Mouse (Mus musculus): ENCODE results near the gene Galnt17.

Galnt17 gene

DNA sequence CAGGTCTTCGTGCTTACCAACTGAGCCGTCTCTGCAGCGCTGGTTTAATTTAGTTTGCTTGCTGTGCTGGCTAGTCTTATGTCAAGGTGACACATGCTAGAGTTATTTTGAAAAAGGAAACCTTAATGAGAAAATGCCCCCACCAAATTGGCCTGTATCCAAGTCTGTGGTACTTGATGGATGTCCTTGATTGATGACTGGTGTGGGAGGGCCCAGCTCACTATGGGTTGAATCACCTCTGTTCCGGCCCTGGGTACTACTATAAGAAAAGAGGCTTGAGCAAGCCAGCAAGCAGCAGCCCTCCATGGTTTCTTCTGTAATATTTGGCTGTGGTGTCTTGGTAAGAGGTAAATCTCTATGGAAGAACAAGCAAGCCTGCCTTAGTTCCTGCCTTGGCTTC is 165.7 kb downstream of the Galnt17 start:
- DNase-seq (ENCODE audit: low read depth in 2 of 2, low spot score in 2 of 2) = no peak

DNA sequence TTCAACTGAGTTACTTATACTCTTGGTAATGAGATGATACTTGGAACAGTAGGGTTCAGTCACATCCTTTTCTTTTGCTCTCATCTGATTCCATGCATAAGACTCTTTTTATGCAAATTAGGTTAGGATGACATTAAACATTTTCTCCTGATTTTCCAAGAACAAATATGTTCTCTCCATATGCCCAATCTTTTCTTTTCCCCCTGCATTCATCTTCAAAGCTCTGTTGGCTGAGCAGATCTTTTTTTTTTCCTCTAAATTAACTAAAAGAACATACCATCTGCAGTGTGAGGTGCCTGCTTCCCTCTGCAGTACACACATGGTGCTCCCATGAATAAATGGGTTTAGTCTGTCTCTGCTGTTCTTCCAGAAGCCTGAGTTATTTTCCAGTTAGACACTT is 173.5 kb downstream of the Galnt17 start:
- no peak for DNase-seq (ENCODE audit: low read depth in 2 of 2, low spot score in 2 of 2)

DNA sequence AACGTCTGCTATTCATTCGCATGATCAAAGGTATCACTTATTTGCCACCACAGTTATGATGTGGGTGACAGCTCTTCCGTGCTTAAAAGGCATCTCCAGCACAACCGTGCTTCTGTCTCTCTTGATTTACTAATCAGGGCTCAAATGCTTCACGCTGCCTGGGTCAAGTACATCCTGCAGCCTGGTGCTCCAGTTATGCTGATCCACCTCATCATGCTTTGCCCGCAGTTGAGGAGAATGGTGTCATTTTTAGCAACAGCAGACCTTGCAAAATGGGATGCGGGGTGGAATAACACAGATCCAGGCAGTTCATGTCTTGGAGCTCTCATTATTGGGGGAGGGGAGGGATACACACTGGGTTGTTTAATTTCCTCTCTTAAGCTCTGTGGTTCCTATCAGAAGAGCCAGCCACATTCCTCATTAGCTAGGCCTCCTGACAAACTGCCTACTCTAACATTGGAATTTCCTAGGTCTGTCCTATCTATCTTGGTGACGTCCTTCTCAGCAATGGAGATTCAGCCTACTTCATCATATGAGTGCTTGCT is 187.9 kb downstream of the Galnt17 start:
- no peak for DNase-seq (ENCODE audit: low read depth in 2 of 2, low spot score in 2 of 2)

DNA sequence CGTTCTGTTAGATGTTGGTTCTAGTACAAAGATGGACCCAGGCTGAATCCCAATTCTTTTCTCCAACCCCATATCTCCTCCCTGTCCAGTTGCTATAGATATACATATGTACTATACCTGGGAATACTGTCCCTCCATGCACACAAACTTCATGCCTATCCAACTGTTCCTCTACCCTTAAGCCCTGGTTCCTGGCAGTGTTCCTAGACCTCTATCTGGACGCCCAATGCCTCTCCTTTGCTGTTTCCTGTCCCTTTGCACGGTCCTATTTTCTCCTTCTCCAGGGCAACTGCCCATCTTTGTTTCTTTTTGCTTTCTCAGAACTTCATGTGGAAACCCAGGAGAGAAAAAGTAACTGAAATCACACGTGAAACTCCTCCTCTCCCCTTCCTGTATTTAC is 188.4 kb downstream of the Galnt17 start:
- no peak for DNase-seq (ENCODE audit: low read depth in 2 of 2, low spot score in 2 of 2)

DNA sequence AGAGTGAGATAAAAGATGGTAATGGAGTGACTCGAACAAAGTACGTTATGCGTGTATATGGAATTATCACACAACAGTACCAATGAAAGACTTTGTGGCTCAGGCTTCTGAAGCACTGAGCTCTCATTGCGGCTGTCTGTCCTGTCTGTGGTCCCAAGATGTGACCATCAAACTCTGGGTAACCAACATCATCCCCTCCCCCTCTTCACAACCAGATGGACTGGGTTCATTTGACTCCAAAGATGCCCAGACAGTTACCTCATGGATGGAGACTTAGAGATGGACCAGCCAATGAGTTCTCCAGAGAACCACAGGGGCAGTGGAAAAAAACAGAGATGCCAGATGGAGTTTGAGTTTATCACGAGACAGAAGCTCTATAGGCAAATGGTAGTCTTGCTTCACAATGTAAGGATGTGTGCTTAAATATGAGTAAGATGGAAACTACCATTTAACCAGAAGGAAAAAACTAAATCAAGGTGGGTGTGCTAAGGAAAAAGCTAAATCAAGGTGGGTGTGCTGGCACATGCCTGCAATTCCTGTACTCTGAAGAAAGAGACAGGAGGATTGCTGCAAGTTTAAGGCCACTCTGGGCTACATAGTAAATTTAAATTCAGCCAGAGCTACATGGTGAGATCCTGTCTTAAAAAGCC is 190.8 kb downstream of the Galnt17 start:
- DNase-seq (ENCODE audit: low read depth in 2 of 2, low spot score in 2 of 2) = no peak

DNA sequence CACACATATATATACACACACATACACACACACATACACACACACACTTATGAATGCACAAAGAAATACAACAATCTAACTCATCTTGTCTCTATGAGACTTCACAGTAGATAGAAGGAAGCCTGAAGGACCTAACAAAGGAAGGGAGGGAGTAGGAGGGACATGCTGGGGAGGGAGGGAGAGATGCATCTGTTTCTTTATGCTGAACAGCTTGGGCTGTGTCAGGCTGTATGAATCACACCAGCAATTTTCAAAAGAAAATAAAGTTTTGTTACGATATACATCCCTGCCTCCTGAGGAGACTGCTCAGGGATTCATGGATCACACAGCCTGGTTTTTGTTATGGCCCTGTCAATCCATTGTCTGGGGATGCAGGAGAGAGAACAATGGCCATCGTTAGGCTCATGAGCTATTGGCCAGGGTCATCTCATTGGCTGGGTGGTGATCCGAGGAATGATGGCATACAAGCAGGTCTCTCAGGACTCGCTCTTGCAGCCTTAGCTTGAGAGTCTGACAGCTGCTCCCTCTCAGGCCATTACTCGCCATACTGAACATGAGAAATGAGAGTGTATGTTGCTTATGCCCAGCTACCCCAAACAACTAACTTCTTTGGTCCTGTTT is 194.3 kb downstream of the Galnt17 start:
- no peak for DNase-seq (ENCODE audit: low read depth in 2 of 2, low spot score in 2 of 2)

DNA sequence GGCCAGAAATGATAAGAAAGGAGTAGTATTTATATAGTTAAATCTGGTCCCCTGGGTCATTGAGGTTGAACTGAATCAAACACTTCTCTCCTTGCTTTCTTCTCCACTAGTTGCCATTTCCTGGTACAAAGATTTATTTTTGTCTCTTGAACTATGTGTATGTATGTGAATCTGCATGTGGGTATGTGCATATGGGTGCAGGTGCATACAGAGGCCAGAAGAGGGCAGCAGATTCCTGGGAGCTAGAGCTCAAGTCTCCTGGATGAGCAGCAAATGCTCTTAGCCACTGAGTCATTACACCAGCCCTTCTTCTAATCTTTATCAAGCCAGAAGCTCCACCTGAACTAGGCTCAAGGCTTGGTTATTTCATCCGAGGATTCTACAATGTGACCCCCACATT is 201.1 kb downstream of the Galnt17 start:
- no peak for DNase-seq (ENCODE audit: low read depth in 2 of 2, low spot score in 2 of 2)

DNA sequence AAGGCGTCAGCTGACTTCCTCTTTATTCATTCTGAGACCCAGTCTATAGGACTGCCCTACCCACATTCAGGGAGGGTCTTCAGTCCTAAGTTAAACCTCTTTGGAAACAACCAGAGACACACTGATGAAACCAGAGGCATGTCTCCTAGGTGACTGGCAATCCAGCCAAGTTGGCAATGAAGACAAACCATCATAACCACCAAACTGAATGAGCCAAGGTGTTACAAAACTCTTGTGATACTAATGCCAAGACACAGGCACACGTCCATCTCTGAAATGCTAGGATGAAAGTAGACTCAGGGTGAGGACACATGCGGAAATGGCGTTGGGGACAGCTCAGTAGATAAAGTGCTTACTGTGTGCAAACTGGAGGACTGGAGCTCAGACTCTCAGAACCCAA is 211.5 kb downstream of the Galnt17 start:
- no peak for DNase-seq (ENCODE audit: low read depth in 2 of 2, low spot score in 2 of 2)

DNA sequence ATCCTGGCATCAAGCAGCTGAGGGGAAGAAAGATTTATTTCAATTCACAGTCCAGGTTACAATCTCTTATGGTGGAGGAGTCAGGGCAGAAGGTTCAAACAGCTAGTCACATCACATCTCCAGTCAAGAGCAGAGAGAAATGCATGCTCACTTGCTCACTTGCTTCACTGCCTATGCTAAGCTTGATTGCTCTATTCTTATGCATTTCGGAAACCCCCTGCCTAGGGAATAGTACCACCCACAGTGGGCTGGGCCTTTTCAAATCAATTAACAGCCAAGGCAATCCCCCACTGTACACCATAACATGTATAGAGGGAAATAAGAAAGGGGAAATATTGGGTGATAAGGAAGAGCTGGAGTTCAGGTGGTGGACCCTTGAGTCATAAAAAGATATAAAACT is 212.7 kb downstream of the Galnt17 start:
- DNase-seq (ENCODE audit: low read depth in 2 of 2, low spot score in 2 of 2) = no peak

DNA sequence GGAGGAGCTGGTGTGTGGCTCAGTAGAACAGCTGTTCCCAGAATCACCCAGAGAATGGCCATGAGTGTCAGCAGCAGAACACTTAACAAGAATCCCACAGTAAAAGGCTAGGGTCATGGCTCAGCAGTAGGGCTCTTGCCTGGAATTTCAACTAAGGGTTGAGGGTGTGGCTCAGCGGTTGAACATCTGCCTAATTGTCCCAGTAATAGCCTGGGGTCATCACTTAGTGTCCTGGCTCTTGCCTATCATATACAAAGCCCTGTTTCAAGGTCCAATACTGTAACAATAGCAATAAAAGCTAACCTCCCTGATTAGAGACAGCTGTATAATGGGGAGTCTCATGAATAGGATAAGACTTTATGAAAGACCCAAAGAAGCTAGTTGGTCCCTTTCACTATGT is 213.5 kb downstream of the Galnt17 start:
- DNase-seq (ENCODE audit: low read depth in 2 of 2, low spot score in 2 of 2) = no peak

DNA sequence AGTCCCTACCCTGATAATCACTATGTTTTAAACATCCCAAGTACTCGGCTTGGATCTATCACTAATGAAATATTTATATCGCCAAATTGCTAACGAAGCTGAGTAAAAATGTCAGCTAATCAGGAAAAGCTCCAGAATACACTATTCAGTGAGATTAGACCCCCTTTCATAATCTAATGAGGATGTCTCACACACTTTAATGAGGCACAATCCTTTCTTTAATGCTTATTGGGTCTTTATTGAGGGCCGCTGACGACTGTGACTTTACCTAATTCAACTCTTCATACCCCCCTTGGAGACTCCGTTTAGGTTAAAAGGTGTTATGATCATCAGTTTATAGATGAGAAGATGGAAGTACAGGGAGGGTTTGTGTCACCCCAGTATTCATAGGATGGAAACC is 214.2 kb downstream of the Galnt17 start:
- no peak for DNase-seq (ENCODE audit: low read depth in 2 of 2, low spot score in 2 of 2)

DNA sequence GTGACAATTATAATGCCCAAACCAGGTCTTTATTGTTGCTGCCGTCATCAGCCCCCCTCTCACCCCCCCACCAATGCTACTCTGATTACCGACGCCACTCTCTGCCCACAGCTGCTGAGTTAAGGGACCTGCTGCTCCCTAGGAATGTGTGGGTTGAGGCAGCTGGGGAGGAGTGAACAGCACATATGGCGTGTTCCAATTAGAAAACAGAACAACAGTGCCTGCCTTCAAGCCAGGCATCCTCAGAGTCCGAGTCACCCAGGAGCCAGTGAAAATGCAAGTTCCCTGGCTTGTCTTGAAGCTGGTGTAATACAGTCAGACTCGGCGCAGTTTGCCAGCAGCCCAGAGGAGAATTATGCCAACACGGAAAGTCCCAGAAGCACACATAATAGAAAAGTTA is 218.4 kb downstream of the Galnt17 start:
- no peak for DNase-seq (ENCODE audit: low read depth in 2 of 2, low spot score in 2 of 2)

DNA sequence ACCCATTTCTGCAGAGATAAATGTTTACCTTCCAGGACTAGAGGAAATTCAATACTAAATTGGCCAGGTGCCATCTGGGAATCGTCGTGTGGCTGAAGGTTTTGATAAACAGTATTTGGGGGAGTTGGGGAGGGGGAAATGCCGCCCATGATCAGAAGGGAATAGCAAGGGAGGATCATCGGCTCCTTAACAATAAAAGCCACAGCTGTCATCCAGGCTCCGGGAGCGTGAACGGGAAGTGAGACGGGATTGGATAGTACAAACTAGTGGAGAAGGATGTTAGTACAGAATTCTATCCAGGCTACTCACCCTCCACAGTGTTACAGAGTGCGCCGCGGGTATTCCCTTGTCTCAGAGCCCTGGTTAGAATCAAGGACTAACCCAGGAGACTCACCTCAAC is 219.4 kb downstream of the Galnt17 start:
- no peak for DNase-seq (ENCODE audit: low read depth in 2 of 2, low spot score in 2 of 2)

DNA sequence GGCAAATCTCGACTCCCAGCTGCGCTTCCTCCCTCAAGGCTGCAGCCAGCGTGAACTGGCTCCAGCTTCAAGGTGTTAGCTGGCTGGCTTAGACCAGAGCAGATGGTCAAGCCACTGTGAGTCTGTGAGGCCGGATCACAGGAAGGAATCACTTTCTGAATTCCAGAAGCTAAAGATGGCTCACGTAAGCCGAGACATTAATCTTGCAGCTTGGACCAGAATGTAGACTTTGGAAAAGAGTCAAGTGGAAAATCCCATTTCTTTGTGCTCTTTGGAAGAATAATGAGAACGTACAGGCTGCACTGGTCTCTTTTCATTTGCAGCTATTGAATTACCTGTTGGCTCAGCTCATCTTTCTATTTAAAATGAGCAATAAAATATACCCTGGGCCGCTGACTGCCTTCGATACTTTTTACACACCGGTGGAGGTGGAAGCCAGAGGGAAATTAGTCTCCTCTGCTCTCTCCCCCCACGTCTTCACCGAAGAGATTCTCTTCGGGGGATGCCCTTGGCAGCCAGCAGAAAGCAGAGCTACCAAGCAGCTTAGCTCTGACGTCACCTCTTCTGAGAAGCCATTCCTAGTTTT is 225.1 kb downstream of the Galnt17 start:
- DNase-seq (ENCODE audit: low read depth in 2 of 2, low spot score in 2 of 2) = no peak

DNA sequence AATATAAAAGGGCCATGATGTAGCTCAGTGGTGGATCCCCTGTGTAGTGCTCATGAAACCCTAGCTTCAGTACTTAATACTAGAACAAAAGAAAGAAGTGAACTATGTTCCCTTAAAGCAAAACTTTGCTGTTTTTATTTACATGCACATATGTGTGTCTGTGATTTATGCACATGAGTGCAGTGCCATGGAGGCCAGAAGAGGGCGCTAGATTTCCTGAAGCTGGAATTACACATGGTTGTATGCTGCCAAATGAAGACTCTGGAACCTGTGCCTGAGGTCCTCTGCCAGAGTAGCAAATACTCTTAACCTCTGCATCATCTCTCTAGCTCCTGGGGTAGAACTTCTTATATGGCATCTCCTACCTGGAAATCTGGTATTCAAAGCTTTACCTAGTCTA is 230.6 kb downstream of the Galnt17 start:
- DNase-seq (ENCODE audit: low read depth in 2 of 2, low spot score in 2 of 2) = no peak

DNA sequence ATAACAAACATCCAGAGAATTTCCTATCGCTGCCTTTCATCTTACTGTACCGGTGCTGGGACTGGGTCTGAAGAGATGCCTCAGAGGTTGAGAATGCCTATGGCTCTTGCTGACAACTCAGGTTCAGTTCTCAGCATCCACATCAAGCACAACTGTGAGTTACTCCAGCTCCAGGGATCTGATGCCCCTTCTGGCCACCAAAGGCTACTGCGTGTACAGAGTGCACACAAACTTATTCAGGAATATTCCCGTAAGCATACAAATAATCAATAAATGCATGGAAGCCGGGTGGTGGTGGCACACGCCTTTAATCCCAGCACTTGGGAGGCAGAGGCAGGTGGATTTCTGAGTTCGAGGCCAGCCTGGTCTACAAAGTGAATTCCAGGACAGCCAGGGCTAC is 232.5 kb downstream of the Galnt17 start:
- DNase-seq (ENCODE audit: low read depth in 2 of 2, low spot score in 2 of 2) = no peak

DNA sequence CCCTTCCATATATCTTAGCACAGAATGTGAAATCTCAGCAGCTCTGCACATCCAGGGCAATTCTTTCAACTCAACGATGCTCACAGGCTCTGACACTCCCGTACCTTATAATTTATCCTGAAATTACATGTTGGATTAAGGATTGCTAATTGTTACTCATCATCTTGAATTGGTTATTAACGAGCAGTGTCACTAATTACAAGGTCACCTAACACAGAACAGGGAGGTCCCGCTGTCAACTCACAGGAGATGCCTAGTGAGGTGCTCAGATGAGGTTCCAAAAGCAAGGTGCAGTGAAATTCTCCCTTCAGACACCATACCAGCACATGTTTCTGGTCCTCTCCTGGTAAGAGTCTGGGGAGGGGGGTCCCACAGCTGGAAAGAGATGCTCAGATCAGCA is 234.0 kb downstream of the Galnt17 start:
- DNase-seq (ENCODE audit: low read depth in 2 of 2, low spot score in 2 of 2) = no peak

DNA sequence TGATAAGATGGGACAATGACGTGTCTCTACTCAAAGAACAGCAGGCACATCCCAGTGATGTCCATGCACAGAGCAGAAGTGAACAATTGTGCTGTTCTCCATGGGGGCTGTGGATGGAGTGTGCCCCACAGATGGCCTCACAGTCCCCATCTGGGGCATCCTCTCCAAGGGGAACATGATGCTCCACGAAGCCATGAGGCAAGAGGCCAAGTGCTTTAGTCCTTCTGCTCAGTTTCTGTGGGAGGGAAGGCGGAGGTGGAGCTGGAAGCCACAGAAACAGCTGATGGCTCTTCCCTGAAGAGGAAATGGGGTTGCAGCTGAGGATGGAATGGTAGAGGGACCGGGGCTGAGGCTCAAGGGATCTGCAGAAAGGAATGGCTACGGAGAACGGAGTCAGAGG is 243.1 kb downstream of the Galnt17 start:
- no peak for DNase-seq (ENCODE audit: low read depth in 2 of 2, low spot score in 2 of 2)

DNA sequence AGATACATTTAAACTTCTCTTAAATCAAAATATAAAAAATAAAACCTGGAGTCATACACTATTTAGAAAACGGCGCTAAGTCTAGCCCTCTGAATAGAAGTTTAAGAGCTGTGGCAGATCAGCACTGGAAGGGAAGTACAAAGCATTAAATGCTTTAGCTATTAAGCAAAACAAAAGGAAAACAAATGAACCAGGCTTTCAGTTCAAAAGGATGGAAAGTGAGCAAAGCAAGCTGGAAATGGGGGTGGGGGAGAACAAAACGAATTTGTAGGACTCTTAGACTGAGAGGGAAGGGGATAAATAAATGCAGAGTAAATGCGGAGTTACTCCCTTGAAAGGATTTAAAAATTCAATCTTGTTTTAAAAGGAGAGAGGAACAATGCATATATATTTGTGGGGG is 259.8 kb downstream of the Galnt17 start:
- DNase-seq (ENCODE audit: low read depth in 2 of 2, low spot score in 2 of 2) = no peak

DNA sequence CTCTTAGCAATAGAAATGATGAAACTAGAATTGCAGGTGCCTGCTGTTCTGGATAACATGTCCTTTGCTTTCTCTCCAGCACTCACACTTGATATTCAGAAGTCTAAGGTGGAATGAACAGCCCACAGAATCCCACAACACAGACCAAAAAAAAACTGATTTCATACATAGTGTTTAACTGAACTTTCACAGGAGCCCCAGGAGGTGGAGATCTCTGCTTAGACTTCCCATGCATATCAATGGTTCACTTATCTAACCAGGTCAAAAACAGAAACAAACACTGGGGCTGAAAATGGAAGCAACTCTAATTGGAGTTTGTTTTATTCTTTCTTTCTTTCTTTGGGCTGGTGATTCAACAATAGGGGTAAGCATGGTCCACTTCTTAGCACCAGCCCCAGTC is 265.2 kb downstream of the Galnt17 start:
- no peak for DNase-seq (ENCODE audit: low read depth in 2 of 2, low spot score in 2 of 2)

DNA sequence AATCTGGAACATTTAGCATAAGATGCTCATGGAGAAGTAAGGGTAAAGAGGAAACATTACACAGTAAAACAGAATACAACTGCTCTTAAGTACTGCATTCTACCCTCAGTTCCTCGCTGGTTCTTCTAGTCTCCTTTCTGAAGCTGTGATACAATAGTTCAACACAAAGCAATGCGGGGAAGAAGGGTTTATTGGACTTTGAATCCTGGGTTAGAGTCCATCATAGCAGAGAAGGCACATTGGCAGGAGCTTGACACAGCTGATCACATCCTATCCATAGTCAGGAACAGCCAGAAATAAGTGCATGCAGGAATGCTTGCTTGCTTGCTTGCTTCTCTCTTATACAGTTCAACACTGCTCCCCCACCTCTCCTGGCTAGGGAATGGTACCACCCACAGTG is 267.9 kb downstream of the Galnt17 start:
- DNase-seq (ENCODE audit: low read depth in 2 of 2, low spot score in 2 of 2) = no peak

DNA sequence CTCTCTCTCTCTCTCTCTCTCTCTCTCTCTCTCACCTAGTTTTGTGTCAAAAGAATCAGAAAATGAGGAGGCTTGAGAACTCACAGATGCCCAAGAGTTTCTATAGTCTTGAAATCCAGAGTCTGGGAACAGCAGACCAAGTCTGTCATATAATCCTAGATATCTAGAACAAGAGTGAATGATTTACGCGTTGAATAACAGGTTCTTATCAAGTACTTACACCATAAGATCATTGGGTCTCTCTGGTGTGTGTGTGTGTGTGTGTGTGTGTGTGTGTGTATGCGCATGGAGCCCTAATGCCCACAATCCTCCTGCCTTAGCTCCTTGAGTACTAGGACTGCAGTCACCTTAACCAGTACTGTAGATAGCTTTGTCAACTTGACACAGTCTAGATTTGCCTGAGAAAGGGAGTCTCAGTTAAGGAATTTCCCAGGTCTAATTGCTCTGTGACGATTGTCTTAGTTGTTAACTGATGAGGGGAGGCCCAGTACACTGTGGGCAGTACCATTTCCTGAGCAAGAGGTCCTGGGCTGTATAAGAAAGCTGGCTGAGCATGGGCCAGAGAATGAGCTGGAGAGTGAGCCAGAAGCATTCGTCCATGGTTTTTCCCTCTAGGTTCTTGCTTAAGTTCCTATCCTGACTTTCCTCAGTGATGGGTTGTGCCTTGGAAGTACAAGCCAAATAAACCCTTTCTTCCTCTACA is 268.5 kb downstream of the Galnt17 start:
- no peak for DNase-seq (ENCODE audit: low read depth in 2 of 2, low spot score in 2 of 2)
